Mouse (Mus musculus) midbrain, embryonic 16.5 days (tissue): ENCODE measurements around the gene Cep135. TPM values are rescaled to one million over a fixed set of nuclear protein-coding genes. Genes with fewer than 3 reads are reported as not detected.

ENCODE experiments used
- ATAC-seq: fragments of 200-750 bp; cut with Nextera tagmentation; 2 replicates; pipeline ENCODE4 v1.8.0; 2017; ENCODE audit warnings: moderate TSS enrichment
- H3K27ac ChIP-seq: fragments of 300-500 bp; sonication (generic); 2 replicates; pipeline ENCODE4 v1.5.1; 2014; ENCODE audit warnings: mild to moderate bottlenecking, low read length, mixed read lengths
- H3K27me3 ChIP-seq: fragments of 300-500 bp; sonication (generic); 2 replicates; pipeline ENCODE4 v1.6.1; 2014; ENCODE audit warnings: low read depth, low read length, mixed read lengths; ENCODE audit not compliant: control insufficient read depth, insufficient read depth
- H3K36me3 ChIP-seq: fragments of 300-500 bp; sonication (generic); 2 replicates; pipeline ENCODE4 v1.6.1; 2014; ENCODE audit warnings: mild to moderate bottlenecking, low read length, moderate library complexity, mixed read lengths; ENCODE audit not compliant: control insufficient read depth, insufficient read depth
- H3K4me1 ChIP-seq: fragments of 300-500 bp; sonication (generic); 2 replicates; pipeline ENCODE4 v1.6.1; 2014; ENCODE audit warnings: mild to moderate bottlenecking, low read length, mixed read lengths; ENCODE audit not compliant: control insufficient read depth, insufficient read depth
- H3K4me2 ChIP-seq: fragments of 300-500 bp; sonication (generic); 2 replicates; pipeline ENCODE4 v1.6.1; 2014; ENCODE audit warnings: mild to moderate bottlenecking, low read length, mixed read lengths
- H3K4me3 ChIP-seq: fragments of 300-500 bp; sonication (generic); 2 replicates; pipeline ENCODE4 v1.5.1; 2014; ENCODE audit warnings: low read depth, mild to moderate bottlenecking, low read length, moderate library complexity, mixed read lengths
- H3K9ac ChIP-seq: fragments of 300-500 bp; sonication (generic); 2 replicates; pipeline ENCODE4 v1.6.1; 2014; ENCODE audit warnings: low read depth, low read length, mixed read lengths
- H3K9me3 ChIP-seq: fragments of 300-500 bp; sonication (generic); replicated peaks from 2 replicates; pipeline ENCODE4 v1.6.1; 2014; ENCODE audit warnings: mild to moderate bottlenecking, low read length, mixed read lengths; ENCODE audit not compliant: control insufficient read depth, poor library complexity, severe bottlenecking
- WGBS: fragments of 180-500 bp; shearing (Covaris S2); extraction: QIAGEN DNeasy Blood & Tissue Kit; methylation state at CpG from one replicate; pipeline ENCODE4 v1.1.7; 2014; 5-methylcytosine and 5-hydroxymethylcytosine counted together
- polyA plus RNA-seq: library from polyadenylated mRNA; unstranded; fragments of >200 nt; fragmentation: Nextera tagmentation; extraction: Ambion mirVana; gene quantifications from 2 replicates; pipeline ENCODE4 v1.2.1, GENCODE M21; 2015

Cep135 gene
- polyA plus RNA-seq = 3.3 and 3.6 TPM in 2 replicates

DNA sequence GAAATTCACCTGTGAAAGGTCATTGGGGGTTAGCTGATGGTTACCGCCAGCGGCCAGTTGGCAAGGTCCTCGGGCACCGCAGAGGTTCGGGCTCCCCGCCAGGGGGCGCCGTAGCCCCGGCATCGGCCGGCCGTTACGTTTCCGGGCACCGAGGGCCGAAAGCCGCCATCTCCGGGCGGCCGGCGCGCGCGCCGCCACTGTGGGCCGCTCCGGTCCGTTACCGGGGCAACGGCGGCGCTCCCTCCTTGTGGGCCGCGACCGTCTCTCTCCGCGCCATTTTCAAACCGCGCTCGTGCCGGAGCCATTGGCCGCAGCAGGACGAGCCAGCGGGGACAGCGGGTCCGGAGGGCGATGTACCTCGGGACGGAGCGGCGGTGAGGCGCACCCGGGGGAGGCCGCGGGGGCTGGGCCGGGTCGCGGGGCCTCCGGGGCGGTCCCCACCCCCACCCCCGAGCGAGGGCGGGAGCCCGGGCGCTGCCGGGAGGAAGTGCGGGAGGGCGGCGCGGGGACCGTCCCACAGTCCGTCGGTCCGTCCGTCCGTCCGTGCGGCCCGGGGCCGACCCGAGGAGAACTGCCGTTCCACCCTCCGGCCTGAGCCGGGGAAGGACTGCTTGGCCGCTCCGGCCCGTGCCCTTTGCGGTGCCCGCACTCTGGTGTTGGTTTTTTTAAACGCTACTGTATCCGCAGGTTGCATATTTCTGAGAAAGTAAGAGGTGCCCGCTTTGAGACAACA is at the start of gene Cep135:
Gene Cep135 (plus strand): TSS at position 148 of the 733 bp plus-strand sequence.
- Histone ChIP-seq H3K4me3 (peak within 1 kb of the TSS; percentile 96), H3K9ac (peak within 1 kb of the TSS; percentile 82), H3K27me3 (no peaks in the 10 kb centered on the region), H3K4me2 (peak within 1 kb of the TSS; percentile 71), H3K4me1 (peaks cover 10% of the 10 kb centered on the region), H3K27ac (peak within 1 kb of the TSS; percentile 79), H3K9me3 (no peaks in the 10 kb centered on the region), H3K36me3 (no peaks in the 10 kb centered on the region)
- under 1% methylated on average over 74 of the region's 92 CpGs for WGBS
- ATAC-seq = peak; percentile 97

DNA sequence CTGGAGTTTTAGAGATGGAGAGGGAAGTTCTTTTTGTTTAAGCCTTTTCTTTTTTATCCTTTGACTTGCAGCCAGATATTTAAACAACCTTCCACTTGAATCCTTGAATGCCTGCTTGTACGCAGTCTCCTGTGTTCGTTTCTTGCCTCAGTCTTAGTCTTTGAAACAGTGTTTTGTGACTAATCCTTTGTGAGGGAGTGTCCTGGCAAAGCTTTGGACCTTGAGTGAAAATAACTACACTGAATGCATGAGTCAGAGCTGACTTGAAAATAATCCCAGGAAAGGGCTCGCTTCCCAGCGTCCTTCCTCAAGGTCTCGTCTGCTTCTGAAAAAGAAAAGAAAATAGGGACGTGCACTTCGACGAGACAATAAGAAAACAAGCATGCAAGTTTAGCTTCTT is 48.3 kb upstream of the Cep135 start:
- Histone ChIP-seq H3K9me3 (no peaks in the 10 kb centered on the region), H3K27ac (no peak overlapping the region), H3K36me3 (peaks cover 26% of the 10 kb centered on the region), H3K9ac (no peak overlapping the region), H3K4me3 (no peak overlapping the region), H3K27me3 (no peaks in the 10 kb centered on the region), H3K4me1 (no peaks in the 10 kb centered on the region), H3K4me2 (no peak overlapping the region)
- WGBS = 62% methylated on average over 8 of the region's 8 CpGs
- no peak for ATAC-seq

DNA sequence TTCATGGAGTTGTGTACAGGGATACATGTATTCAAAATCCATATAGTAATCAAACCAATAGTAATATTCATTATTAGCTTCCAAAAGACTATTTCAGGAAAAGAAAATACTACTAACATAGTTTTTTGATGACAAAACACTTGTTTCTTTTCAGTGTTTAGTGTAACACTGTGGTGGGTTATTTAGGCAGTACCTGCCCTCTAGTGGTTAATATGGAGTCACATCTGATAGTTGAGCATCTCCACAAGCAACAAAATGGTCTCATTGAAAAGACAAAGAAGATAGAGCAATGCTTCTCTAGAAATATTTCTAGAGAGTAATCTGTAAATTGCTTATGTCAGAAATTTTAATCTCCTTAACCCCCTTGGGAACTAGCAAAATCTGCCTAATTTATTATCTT is 47.7 kb upstream of the Cep135 start:
- 0 out of 2 replicates have a peak, but pooled peaks have one; percentile 66 for ATAC-seq
- no peaks in the 10 kb centered on the region for H3K9me3 ChIP-seq
- no peak overlapping the region for H3K4me2 ChIP-seq
- no peak overlapping the region for H3K27ac ChIP-seq
- no peaks in the 10 kb centered on the region for H3K4me1 ChIP-seq
- H3K9ac ChIP-seq = no peak overlapping the region
- H3K36me3 ChIP-seq = peaks cover 26% of the 10 kb centered on the region
- H3K27me3 ChIP-seq = no peaks in the 10 kb centered on the region
- H3K4me3 ChIP-seq = no peak overlapping the region

DNA sequence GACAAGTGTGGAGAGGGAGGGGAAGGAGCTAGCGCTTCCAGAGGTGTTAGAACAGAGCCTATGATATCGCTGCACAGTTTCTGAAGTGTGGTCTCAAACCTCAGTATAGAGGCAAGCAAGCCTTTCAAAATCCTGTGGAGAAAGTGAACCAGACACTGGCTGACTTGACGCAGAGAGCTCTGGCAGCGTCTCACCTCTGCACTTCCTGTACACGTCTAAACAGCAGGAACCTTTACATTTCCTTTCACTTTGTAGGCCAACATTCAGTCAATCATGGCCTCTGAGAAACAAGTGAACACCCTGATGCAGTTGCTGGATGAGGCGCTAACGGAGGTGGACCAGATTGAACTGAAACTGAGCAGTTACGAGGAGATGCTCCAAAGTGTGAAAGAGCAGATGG is 45.3 kb upstream of the Cep135 start:
- no peak overlapping the region for H3K27ac ChIP-seq
- ATAC-seq = no peak
- H3K9me3 ChIP-seq = no peaks in the 10 kb centered on the region
- H3K4me1 ChIP-seq = no peaks in the 10 kb centered on the region
- 93% methylated on average over 8 of the region's 8 CpGs for WGBS
- peaks cover 22% of the 10 kb centered on the region for H3K36me3 ChIP-seq
- no peak overlapping the region for H3K9ac ChIP-seq
- H3K4me3 ChIP-seq = no peak overlapping the region
- no peaks in the 10 kb centered on the region for H3K27me3 ChIP-seq
- H3K4me2 ChIP-seq = no peak overlapping the region

DNA sequence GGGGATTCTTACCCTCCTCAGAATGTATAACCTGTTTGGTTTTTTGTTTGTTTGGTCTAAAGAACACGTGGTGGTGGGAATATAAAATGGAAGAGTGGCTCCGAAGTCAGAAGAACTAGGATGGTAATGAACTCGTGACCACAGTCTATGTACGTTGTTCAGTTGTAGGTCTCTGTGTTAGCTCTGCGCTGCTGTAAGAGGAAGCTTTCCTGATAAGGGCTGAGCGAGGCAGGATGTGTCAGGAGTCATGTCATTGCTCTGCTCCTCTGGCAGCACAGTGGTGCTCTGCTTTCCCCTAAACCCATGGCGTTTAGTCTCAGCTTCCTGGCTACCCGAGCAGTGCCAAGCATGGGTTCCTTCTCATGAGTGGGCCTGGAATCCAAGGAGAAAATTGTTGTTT is 38.1 kb upstream of the Cep135 start:
- WGBS = 96% methylated on average over 8 of the region's 8 CpGs
- Histone ChIP-seq H3K36me3 (peaks cover 21% of the 10 kb centered on the region), H3K9me3 (no peaks in the 10 kb centered on the region), H3K27me3 (no peaks in the 10 kb centered on the region), H3K4me3 (no peak overlapping the region), H3K4me1 (no peaks in the 10 kb centered on the region), H3K27ac (no peak overlapping the region), H3K9ac (no peak overlapping the region), H3K4me2 (no peak overlapping the region)
- ATAC-seq = no peak

- no peak overlapping the region for H3K4me2 ChIP-seq
- no peak for ATAC-seq
- H3K4me1 ChIP-seq = no peaks in the 10 kb centered on the region
- no peak overlapping the region for H3K27ac ChIP-seq
- no peaks in the 10 kb centered on the region for H3K27me3 ChIP-seq
- peaks cover 50% of the 10 kb centered on the region for H3K36me3 ChIP-seq
- no peaks in the 10 kb centered on the region for H3K9me3 ChIP-seq
- WGBS = 34% methylated on average over 3 of the region's 3 CpGs
- no peak overlapping the region for H3K9ac ChIP-seq
- no peak overlapping the region for H3K4me3 ChIP-seq
Observed at GRCm38 (mm10) chr5:76565321-76565720, 23.2 kb upstream of the Cep135 start.

- Histone ChIP-seq H3K27ac (no peak overlapping the region), H3K4me1 (no peaks in the 10 kb centered on the region), H3K4me2 (no peak overlapping the region), H3K4me3 (no peak overlapping the region), H3K36me3 (peaks cover 12% of the 10 kb centered on the region), H3K27me3 (no peaks in the 10 kb centered on the region), H3K9me3 (no peaks in the 10 kb centered on the region), H3K9ac (no peak overlapping the region)
- no peak for ATAC-seq
- WGBS = 79% methylated on average over 7 of the region's 7 CpGs
Observed at GRCm38 (mm10) chr5:76574251-76574650, 14.2 kb upstream of the Cep135 start.

- Histone ChIP-seq H3K4me3 (no peak overlapping the region), H3K4me1 (no peaks in the 10 kb centered on the region), H3K27me3 (no peaks in the 10 kb centered on the region), H3K27ac (no peak overlapping the region), H3K4me2 (no peak overlapping the region), H3K36me3 (no peaks in the 10 kb centered on the region), H3K9ac (no peak overlapping the region), H3K9me3 (no peaks in the 10 kb centered on the region)
- 63% methylated on average over 3 of the region's 3 CpGs for WGBS
- no peak for ATAC-seq
Observed at GRCm38 (mm10) chr5:76577026-76577425, 11.5 kb upstream of the Cep135 start.

DNA sequence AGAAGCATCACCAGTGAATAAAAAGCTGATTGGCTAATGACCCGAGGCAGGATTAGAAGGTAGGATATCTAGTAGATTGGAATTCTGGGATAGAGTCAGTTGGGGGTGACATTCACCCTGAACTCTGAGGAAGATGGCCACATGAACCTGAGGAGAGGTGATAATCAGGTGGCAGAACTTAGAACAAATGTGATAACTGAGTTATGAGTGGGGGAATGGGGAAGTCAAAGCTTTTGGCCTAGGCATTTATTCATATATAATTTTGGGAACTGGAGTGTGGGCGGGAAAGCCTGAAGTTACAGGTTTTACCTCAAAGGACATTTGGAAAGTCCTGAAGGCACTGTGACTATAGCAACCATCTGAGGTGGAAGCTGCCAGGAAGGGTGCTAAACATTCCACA is 3.1 kb upstream of the Cep135 start:
- no peak overlapping the region for H3K4me3 ChIP-seq
- no peaks in the 10 kb centered on the region for H3K36me3 ChIP-seq
- peaks cover 10% of the 10 kb centered on the region for H3K4me1 ChIP-seq
- 83% methylated on average over 2 of the region's 2 CpGs for WGBS
- ATAC-seq = no peak
- no peaks in the 10 kb centered on the region for H3K9me3 ChIP-seq
- H3K27ac ChIP-seq = no peak overlapping the region
- H3K27me3 ChIP-seq = no peaks in the 10 kb centered on the region
- no peak overlapping the region for H3K4me2 ChIP-seq
- no peak overlapping the region for H3K9ac ChIP-seq
